9 mouse cellular contexts compared by ENCODE assay signal in genomic region chr14:61309593-61309992, GRCm38 (mm10). TPM values are rescaled to one million over a fixed set of nuclear protein-coding genes. Genes with fewer than 3 reads are reported as not detected.
DNase-seq lines count a peak whose midpoint lies in the region; ATAC-seq and TF ChIP-seq lines count a peak whose summit lies in the region.
"Had no signal": no experiment of that assay in that cellular context is flagged by ENCODE, and none has a peak within 500 bp of the region (broad histone marks: within the 10 kb centered on the region; RNA-seq: fewer than 3 reads in every experiment).

TSS of gene Arl11 (plus strand) at chr14:61309753.

- peaks cover 37% of the 10 kb centered on the region for H3K4me1 ChIP-seq in E14TG2a.4 (replicated peaks; ENCODE audit: low read depth, low read length)
- H3K4me1 ChIP-seq in megakaryocyte, embryonic 14.5 days: peaks cover 44% of the 10 kb centered on the region
- no peaks in the 10 kb centered on the region for H3K4me1 ChIP-seq in forebrain, embryonic 14.5 days (ENCODE audit: control insufficient read depth, insufficient read depth, low read length)

- H3K27me3 ChIP-seq in E14TG2a.4 (ENCODE audit: insufficient read depth, low read length): no peaks in the 10 kb centered on the region
- peaks cover 7% of the 10 kb centered on the region for H3K27me3 ChIP-seq in megakaryocyte, embryonic 14.5 days (replicated peaks)
- no peaks in the 10 kb centered on the region for H3K27me3 ChIP-seq in forebrain, embryonic 14.5 days (replicated peaks; ENCODE audit: control insufficient read depth, insufficient read depth, low read length)

- H3K36me3 ChIP-seq in E14TG2a.4 (ENCODE audit: insufficient read depth, low read length): no peaks in the 10 kb centered on the region
- H3K36me3 ChIP-seq in megakaryocyte, embryonic 14.5 days (replicated peaks; ENCODE audit: low read length): no peaks in the 10 kb centered on the region
- H3K36me3 ChIP-seq in forebrain, embryonic 14.5 days (ENCODE audit: control insufficient read depth, insufficient read depth, low read length): no peaks in the 10 kb centered on the region

- no peak within 1 kb of the TSS for H3K9ac ChIP-seq in forebrain, embryonic 14.5 days (ENCODE audit: low read length)

- 74% methylated on average over 6 of the region's 6 CpGs for WGBS in forebrain, embryonic 14.5 days

- H3K4me2 ChIP-seq in forebrain, embryonic 14.5 days (ENCODE audit: low read length): no peak within 1 kb of the TSS

- H3K4me3 ChIP-seq in E14TG2a.4 (replicated peaks; ENCODE audit: low read length): 0 out of 2 replicates have a peak within 1 kb of the TSS, but pooled peaks have one; percentile 60
- H3K4me3 ChIP-seq in megakaryocyte, embryonic 14.5 days (replicated peaks): peak within 1 kb of the TSS; percentile 86
- H3K4me3 ChIP-seq in forebrain, embryonic 14.5 days (ENCODE audit: low read depth, low read length): no peak within 1 kb of the TSS
- H3K4me3 ChIP-seq: layer of hippocampus, adult 2 months had no signal

- H3K27ac ChIP-seq in forebrain, embryonic 14.5 days (ENCODE audit: low read depth, low read length): no peak within 1 kb of the TSS
- H3K27ac ChIP-seq: layer of hippocampus, adult 2 months had no signal

- TF ChIP-seq CTCF in E14TG2a.4 (conservative IDR thresholded peaks at IDR 0.05; ENCODE audit: low read length): no peak

- peak; percentile 54 for ATAC-seq in inflammation-experienced regulatory T-cells, adult 6 months
- no peak for ATAC-seq in forebrain, embryonic 14.5 days

- peak; percentile 19 to 27 for DNase-seq in B cell, adult 2 months
- DNase-seq in urinary bladder, postnatal 25 days (ENCODE audit: low spot score): no peak
- DNase-seq in forebrain, embryonic 14.5 days (ENCODE audit: low spot score): no peak
- DNase-seq in right cerebral cortex, postnatal 25 days: no peak
- no peak for DNase-seq in adrenal gland, adult 2 months

- no peaks in the 10 kb centered on the region for H3K9me3 ChIP-seq in E14TG2a.4 (ENCODE audit: low read length)
- H3K9me3 ChIP-seq in megakaryocyte, embryonic 14.5 days: peaks cover 12% of the 10 kb centered on the region
- H3K9me3 ChIP-seq in forebrain, embryonic 14.5 days (replicated peaks; ENCODE audit: control insufficient read depth, low read length): no peaks in the 10 kb centered on the region

RNA-seq across cellular contexts. Expression of gene Arl11, which starts in this region (rescaled TPM):
- polyA plus RNA-seq in inflammation-experienced regulatory T-cells, adult 6 months (2017; shearing (Covaris generic)): under 1 TPM; 0.30 to 0.64 (median 0.53) TPM
- polyA plus RNA-seq in megakaryocyte, embryonic 14.5 days (2012; ENCODE audit: insufficient read depth, low replicate concordance): 10.9 TPM in 1 of 2 replicates, not detected in the other
- polyA plus RNA-seq in forebrain, embryonic 14.5 days (2014; fragmentation: Nextera tagmentation; extraction: Ambion mirVana): 0.56 and 0.72 TPM in 2 replicates
- 1 to 10 TPM in 1 of 2 experiments, under 1 TPM in 1; 0.97 to 1.3 TPM for total RNA-seq in adrenal gland, adult 2 months (2021)
- 0.83 and 1.3 TPM in 2 replicates for polyA plus RNA-seq in adrenal gland, adult 2 months (2012; rRNA removed)

Comparison
In these comparisons a context has a peak if more than half of its experiments do, and no peak if none do; other contexts are left out.
1. Peak in ATAC-seq in inflammation-experienced regulatory T-cells, adult 6 months; RNA of the gene not detected or under 1 TPM.
2. DNase-seq: peak in B cell, adult 2 months (2 of 2); none in urinary bladder, postnatal 25 days (single experiment), forebrain, embryonic 14.5 days (single experiment), right cerebral cortex, postnatal 25 days (single experiment) and adrenal gland, adult 2 months (single experiment).